Mouse (Mus musculus) stomach, postnatal 0 days (tissue): ENCODE measurements around the gene Cpsf3. TPM values are rescaled to one million over a fixed set of nuclear protein-coding genes. Genes with fewer than 3 reads are reported as not detected.

Source experiments
- ATAC-seq: fragments of 200-750 bp; cut with Nextera tagmentation; 2 replicates; pipeline ENCODE4 v1.8.0; 2017; ENCODE audit not compliant: low FRiP score, low TSS enrichment
- DNase-seq: peaks from one replicate; pipeline ENCODE4 v3.0.0-alpha.2; 2016; ENCODE audit warnings: low spot score
- H3K27ac ChIP-seq: fragments of 300-500 bp; sonication (generic); replicated peaks from 2 replicates; pipeline ENCODE4 v1.5.1; 2014; ENCODE audit warnings: mild to moderate bottlenecking, control low read depth
- H3K27me3 ChIP-seq: fragments of 300-500 bp; sonication (generic); 2 replicates; pipeline ENCODE4 v1.6.1; 2014; ENCODE audit warnings: low read length; ENCODE audit not compliant: control insufficient read depth, insufficient read depth
- H3K36me3 ChIP-seq: fragments of 300-500 bp; sonication (generic); 2 replicates; pipeline ENCODE4 v1.6.1; 2014; ENCODE audit warnings: low read length, mixed read lengths; ENCODE audit not compliant: control insufficient read depth, insufficient read depth
- H3K4me1 ChIP-seq: fragments of 300-500 bp; sonication (generic); replicated peaks from 2 replicates; pipeline ENCODE4 v1.6.1; 2014; ENCODE audit warnings: antibody characterized with exemption; ENCODE audit not compliant: control insufficient read depth, insufficient read depth
- H3K4me2 ChIP-seq: fragments of 300-500 bp; sonication (generic); replicated peaks from 2 replicates; pipeline ENCODE4 v1.6.1; 2014; ENCODE audit warnings: low read depth, mild to moderate bottlenecking, control low read depth, moderate library complexity
- H3K4me3 ChIP-seq: fragments of 300-500 bp; sonication (generic); 2 replicates; pipeline ENCODE4 v1.5.1; 2014; ENCODE audit warnings: low read depth, low read length, control low read depth
- H3K9ac ChIP-seq: fragments of 300-500 bp; sonication (generic); 2 replicates; pipeline ENCODE4 v1.6.1; 2014; ENCODE audit warnings: mild to moderate bottlenecking, low read length, control low read depth, mixed read lengths
- H3K9me3 ChIP-seq: fragments of 300-500 bp; sonication (generic); 2 replicates; pipeline ENCODE4 v1.6.1; 2016; ENCODE audit warnings: low read length; ENCODE audit not compliant: control insufficient read depth
- CTCF ChIP-seq: IDR thresholded peaks from 2 replicates; pipeline ENCODE4 v1.5.1; 2016; ENCODE audit warnings: antibody characterized with exemption, low read depth, mild to moderate bottlenecking, moderate library complexity
- EP300 ChIP-seq: optimal IDR thresholded peaks from 2 replicates; pipeline ENCODE3; 2016; ENCODE audit warnings: antibody characterized with exemption
- WGBS: fragments of 180-500 bp; shearing (Covaris S2); extraction: QIAGEN DNeasy Blood & Tissue Kit; methylation state at CpG from one replicate; pipeline ENCODE4 v1.1.7; 2014; 5-methylcytosine and 5-hydroxymethylcytosine counted together
- polyA plus RNA-seq: library from polyadenylated mRNA; unstranded; fragments of >200 nt; fragmentation: Nextera tagmentation; extraction: Ambion mirVana; gene quantifications from 2 replicates; pipeline ENCODE4 v1.2.1, GENCODE M21; 2015

Gene Cpsf3
- polyA plus RNA-seq, 1 experiment from 2014 or later = 45.2 TPM

DNA sequence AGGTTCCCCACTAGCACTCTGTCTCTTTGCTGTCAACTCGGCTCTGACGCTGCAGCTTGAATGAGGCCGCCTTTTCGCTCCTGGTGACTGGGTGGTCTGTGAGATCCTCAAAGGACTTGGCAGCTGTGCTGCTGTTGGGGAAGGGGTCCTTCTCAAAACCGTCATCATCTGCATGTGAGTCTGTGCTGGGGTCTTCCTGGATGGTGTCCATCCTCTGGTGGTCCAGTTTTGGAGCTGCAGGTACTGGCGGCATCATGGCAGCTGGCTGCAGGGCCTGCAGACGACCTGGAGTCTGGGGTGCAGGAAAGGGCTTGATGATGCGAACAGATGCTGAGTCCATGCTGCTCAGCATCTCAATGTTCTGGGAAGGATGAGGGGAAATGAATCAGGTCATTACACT lies 40.1 kb downstream of the Cpsf3 start:
- Histone ChIP-seq H3K27me3 (no peaks in the 10 kb centered on the region), H3K9ac (no peak overlapping the region), H3K4me2 (no peak overlapping the region), H3K4me1 (no peaks in the 10 kb centered on the region), H3K27ac (no peak overlapping the region), H3K9me3 (no peaks in the 10 kb centered on the region), H3K36me3 (peaks cover 9% of the 10 kb centered on the region), H3K4me3 (no peak overlapping the region)
- DNase-seq (no peak), ATAC-seq (no peak)
- 90% methylated on average over 8 of the region's 8 CpGs for WGBS
- TF ChIP-seq EP300 (no peak), CTCF (no peak)

DNA sequence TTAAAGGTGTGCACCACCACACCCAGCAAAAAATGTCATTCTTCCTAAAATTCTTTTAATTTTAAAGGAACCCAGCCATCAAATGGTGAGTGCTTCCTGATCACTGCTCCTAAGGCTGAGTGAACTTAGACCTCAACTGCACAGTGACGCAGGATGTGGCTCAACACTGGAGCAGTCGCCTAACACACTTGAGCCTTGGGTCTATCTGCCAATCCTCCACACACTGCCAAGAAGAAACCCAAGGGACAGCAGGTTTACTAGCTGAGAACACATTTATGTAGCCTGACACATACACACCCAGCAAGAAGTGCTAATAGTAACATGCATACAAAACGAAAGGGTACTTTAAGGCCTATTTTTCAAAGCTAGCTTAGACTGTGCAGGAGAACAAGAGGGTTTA lies 41.1 kb downstream of the Cpsf3 start:
- H3K4me1 ChIP-seq = no peaks in the 10 kb centered on the region

DNA sequence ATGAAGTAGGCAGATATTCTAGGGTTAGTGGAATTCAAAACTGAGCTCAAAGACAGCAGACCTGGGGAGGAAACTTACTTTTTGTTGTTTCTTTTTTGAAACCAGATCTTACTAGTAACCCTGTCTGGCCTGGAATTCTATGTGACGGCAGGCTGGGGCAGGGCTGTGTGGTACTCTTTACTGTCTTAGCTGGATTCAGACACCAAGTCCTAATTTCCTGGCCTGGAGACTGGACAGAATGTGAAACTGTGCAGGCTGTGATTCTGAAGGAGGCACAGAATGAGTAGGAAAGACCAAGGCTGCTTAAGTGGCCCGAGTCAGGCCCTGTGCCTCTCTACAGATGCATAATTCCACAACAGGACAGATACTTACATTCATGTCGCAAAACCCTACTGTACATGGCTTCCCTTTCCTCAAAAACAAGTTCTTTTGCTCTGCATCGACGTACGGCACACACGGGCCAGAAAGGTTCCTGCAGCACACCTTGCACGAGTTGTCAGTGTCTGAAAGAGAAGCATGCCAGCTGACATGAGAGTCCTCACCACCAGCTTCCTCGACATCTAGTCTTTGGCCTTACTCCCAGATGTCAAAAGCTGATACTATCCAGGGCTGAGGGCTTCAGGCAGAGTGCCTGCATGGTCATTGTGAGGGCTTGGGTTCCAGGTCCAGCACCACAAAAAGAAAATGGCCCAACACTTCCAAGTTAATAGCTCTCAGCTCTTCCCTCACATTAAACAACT lies 44.6 kb downstream of the Cpsf3 start:
- WGBS = 67% methylated on average over 9 of the region's 9 CpGs
- Histone ChIP-seq H3K27ac (no peak overlapping the region), H3K4me2 (no peak overlapping the region), H3K4me1 (no peaks in the 10 kb centered on the region), H3K9me3 (no peaks in the 10 kb centered on the region), H3K9ac (no peak overlapping the region), H3K36me3 (peaks cover 19% of the 10 kb centered on the region), H3K27me3 (no peaks in the 10 kb centered on the region), H3K4me3 (no peak overlapping the region)
- no peak for ATAC-seq
- no peak for TF ChIP-seq CTCF
- DNase-seq = no peak

More for the DNA sequence above, 41.1 kb downstream of the Cpsf3 start:
- no peaks in the 10 kb centered on the region for H3K9me3 ChIP-seq
- H3K9ac ChIP-seq = no peak overlapping the region
- DNase-seq (no peak), ATAC-seq (no peak)
- no peaks in the 10 kb centered on the region for H3K27me3 ChIP-seq
- 87% methylated on average over 3 of the region's 3 CpGs for WGBS
- H3K4me2 ChIP-seq = no peak overlapping the region
- no peak overlapping the region for H3K27ac ChIP-seq
- no peak for TF ChIP-seq CTCF
- no peak for TF ChIP-seq EP300
- H3K4me3 ChIP-seq = no peak overlapping the region
- H3K36me3 ChIP-seq = peaks cover 9% of the 10 kb centered on the region

DNA sequence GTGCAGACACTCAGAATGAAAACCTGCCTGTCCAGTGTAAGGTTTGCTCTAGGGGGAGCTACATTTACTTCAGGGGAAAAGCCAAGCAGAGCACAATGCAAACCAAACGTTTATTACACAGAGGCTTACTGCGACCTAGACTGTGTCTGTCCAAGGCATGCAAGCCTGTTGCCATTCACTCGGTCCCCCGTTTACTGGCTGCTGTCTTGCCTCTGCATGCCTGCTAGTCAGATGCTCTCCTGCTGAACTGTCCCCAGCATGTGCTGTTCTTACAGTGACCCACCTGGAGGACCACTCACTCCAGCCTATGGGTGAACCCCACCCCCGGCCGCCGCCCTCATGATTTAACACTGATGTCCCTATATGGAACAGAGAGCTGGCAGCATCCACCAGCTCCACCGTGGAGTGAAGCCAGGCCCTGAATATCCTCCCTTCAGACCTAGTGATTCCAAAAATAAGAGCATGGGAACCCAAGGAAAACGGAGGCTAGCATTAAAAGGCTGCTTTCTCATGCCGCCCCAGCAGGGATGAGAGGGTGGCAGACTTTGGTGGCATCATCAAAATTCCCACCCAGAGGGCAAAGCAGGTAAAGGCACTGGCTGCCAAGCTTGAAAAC lies 45.9 kb downstream of the Cpsf3 start:
- Histone ChIP-seq H3K9me3 (no peaks in the 10 kb centered on the region), H3K36me3 (peaks cover 19% of the 10 kb centered on the region), H3K27ac (no peak overlapping the region), H3K27me3 (no peaks in the 10 kb centered on the region), H3K9ac (no peak overlapping the region), H3K4me3 (no peak overlapping the region), H3K4me2 (no peak overlapping the region), H3K4me1 (no peaks in the 10 kb centered on the region)
- 74% methylated on average over 10 of the region's 10 CpGs for WGBS
- no peak for ATAC-seq
- TF ChIP-seq CTCF = peak; percentile 38
- no peak for TF ChIP-seq EP300
- DNase-seq = no peak

DNA sequence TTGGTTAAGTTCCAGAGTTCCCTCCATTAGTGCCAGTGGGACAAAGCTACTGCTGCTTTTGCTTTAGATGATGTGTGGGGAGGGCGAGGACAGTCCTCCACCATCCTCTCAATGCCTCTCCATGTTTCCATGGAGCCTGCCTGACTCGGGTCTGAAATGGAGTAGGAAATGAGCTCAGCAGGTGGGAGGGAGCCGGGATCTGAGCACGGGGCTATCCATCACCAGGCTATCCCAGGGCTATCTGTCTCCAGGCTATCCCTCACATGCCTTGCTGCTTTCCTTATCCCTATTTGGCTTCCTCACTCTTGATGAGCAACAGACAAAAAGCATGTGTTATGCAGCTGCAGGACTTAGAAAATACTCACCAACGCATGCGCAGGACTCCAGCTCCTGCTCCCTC lies 46.5 kb downstream of the Cpsf3 start:
- Histone ChIP-seq H3K4me2 (no peak overlapping the region), H3K9me3 (no peaks in the 10 kb centered on the region), H3K9ac (no peak overlapping the region), H3K4me1 (no peaks in the 10 kb centered on the region), H3K4me3 (no peak overlapping the region), H3K36me3 (peaks cover 14% of the 10 kb centered on the region; the same call in 1 of the 2 replicates), H3K27ac (no peak overlapping the region), H3K27me3 (no peaks in the 10 kb centered on the region)
- DNase-seq (no peak), ATAC-seq (no peak)
- WGBS = 91% methylated on average over 6 of the region's 6 CpGs
- TF ChIP-seq EP300 (no peak), CTCF (no peak)

DNA sequence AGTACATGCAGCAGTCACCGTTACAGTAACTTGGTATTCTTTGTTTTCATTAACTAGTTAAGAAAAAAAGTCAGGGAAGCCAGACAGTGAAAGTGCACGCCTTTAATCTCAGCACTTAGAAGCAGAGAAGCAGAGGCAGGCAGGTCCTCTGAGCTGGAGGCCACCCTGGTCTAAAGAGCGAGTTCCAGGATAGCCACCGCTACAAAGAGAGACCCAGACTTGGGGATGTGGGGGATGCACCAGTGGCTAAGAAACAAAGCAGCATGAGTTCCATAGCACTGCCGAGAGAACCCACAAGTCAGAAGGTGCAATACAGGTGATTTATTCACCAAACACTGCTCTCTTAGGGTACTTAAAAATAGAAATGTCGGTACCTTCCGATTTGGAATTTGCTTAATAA lies 47.8 kb downstream of the Cpsf3 start:
- peaks cover 13% of the 10 kb centered on the region; the same call in 1 of the 2 replicates for H3K36me3 ChIP-seq

More for the DNA sequence above, 47.8 kb downstream of the Cpsf3 start:
- Histone ChIP-seq H3K9ac (no peak overlapping the region), H3K4me2 (no peak overlapping the region), H3K27me3 (no peaks in the 10 kb centered on the region), H3K9me3 (no peaks in the 10 kb centered on the region), H3K4me3 (no peak overlapping the region), H3K4me1 (no peaks in the 10 kb centered on the region), H3K27ac (no peak overlapping the region)
- 91% methylated on average over 7 of the region's 7 CpGs for WGBS
- ATAC-seq (no peak), DNase-seq (no peak)
- TF ChIP-seq EP300 (no peak), CTCF (no peak)
